Mouse (Mus musculus) spleen, adult 2 months (tissue): ENCODE measurements at regions not wholly inside any gene's neighbourhood (a gene's known extent, or its start where the extent isn't known, plus 50 kb on each side); places are given as distances from the start of the nearest gene placed in this dataset.

Source experiments
- DNase-seq, 2 experiments: peaks; one replicate each; pipeline versions ENCODE4 v3.0.0 to v3.0.0-alpha.2; 2012 to 2021; ENCODE audit warnings: low spot score in 2 of 2, low read depth in 1 of 2
- H3K27ac ChIP-seq: fragments of 200-500 bp; 2 replicates; pipeline ENCODE4 v1.5.1; 2012; ENCODE audit warnings: low read length, inconsistent platforms; ENCODE audit not compliant: insufficient read depth
- H3K27me3 ChIP-seq: fragments of 200-500 bp; 2 replicates; pipeline ENCODE4 v1.6.1; 2012; ENCODE audit warnings: mild to moderate bottlenecking, moderate library complexity, low read length, inconsistent platforms; ENCODE audit not compliant: control insufficient read depth, insufficient read depth
- H3K36me3 ChIP-seq: fragments of 200-500 bp; 2 replicates; pipeline ENCODE4 v1.6.1; 2012; ENCODE audit warnings: mild to moderate bottlenecking, low read length, inconsistent platforms; ENCODE audit not compliant: control insufficient read depth, insufficient read depth
- H3K4me1 ChIP-seq: fragments of 200-500 bp; 2 replicates; pipeline ENCODE4 v1.6.1; 2011; ENCODE audit warnings: inconsistent platforms; ENCODE audit not compliant: control insufficient read depth, insufficient read depth, insufficient read length
- H3K4me3 ChIP-seq: fragments of 200-500 bp; 2 replicates; pipeline ENCODE4 v1.5.1; 2011; ENCODE audit warnings: mild to moderate bottlenecking, inconsistent platforms; ENCODE audit not compliant: insufficient read depth, insufficient read length; ENCODE audit errors: extremely low read depth
- CTCF ChIP-seq: fragments of 200-500 bp; IDR thresholded peaks from 2 replicates; pipeline ENCODE4 v1.5.1; 2011; ENCODE audit warnings: mild to moderate bottlenecking, inconsistent platforms; ENCODE audit not compliant: insufficient read depth, insufficient read length, insufficient replicate concordance; ENCODE audit errors: extremely low read depth
- POLR2A ChIP-seq: fragments of 200-500 bp; IDR thresholded peaks from 2 replicates; pipeline ENCODE4 v1.6.1; 2011; ENCODE audit warnings: low read depth, low read length, inconsistent platforms
- WGBS: fragments of 180-500 bp; shearing (Covaris S2); methylation state at CpG from one replicate; pipeline ENCODE4 v1.1.7; 2018; 5-methylcytosine and 5-hydroxymethylcytosine counted together

DNA sequence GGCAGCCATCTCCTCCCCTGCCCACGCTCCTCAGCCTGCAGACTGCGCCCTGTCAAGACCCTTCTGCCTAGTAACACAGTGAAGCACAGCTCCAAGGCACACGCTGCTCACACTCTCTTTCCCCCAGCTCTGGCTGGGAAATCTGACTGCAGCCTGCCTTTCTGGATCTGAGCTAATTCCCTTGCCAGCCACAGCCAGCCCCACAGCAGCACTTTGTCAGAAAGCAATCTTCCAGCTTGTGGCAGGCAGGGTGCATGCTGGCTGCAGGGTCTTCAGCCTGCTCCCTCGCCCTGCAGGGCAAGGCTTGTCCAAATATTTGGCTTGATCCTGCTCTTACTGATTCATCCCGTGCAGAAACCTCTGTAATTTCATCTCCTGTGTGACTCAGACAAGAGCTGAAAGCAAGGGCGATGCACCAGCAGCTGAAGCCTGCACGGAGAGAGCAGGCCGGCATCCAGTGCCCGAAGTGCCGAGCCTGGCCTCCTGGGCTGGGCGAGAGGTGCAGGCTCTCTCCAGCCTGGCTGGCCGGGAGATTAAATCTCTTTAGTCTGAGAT, 70.4 kb upstream of the Mef2a start:
- Histone ChIP-seq H3K27me3 (no peaks in the 10 kb centered on the region), H3K27ac (no peak overlapping the region), H3K36me3 (no peaks in the 10 kb centered on the region), H3K4me3 (no peak overlapping the region), H3K4me1 (peaks cover 13% of the 10 kb centered on the region; the same call in 1 of the 2 replicates)
- TF ChIP-seq POLR2A = no peak
- TF ChIP-seq CTCF = no peak
- DNase-seq = no peak
- 81% methylated on average over 12 of the region's 12 CpGs for WGBS

GRCm38 (mm10) chr7:67442284-67442683, 69.6 kb upstream of the Mef2a start:
- Histone ChIP-seq H3K27ac (no peak overlapping the region), H3K27me3 (no peaks in the 10 kb centered on the region), H3K36me3 (no peaks in the 10 kb centered on the region), H3K4me3 (no peak overlapping the region), H3K4me1 (peaks cover 13% of the 10 kb centered on the region; the same call in 1 of the 2 replicates)
- TF ChIP-seq POLR2A = no peak
- no peak for TF ChIP-seq CTCF
- DNase-seq = no peak
- WGBS = 51% methylated on average over 7 of the region's 7 CpGs

DNA sequence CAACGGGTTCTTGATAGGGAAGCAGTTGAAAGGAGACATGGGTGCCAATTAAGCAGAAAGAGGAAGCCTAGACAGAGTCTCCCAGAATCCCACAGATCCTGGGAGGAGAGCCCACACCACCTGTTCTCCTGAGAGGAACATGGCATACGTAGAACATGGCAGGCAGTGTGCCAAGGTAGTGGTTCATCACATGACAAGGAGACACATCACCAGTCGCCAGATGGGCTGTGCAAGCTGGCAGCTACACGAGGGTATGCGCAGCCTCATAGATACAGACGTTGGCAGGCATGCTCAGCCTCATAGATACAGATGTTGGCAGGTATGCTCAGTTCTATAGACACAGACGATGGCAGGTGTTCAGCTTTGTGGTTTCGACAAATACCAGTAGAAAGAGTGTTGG, 68.1 kb upstream of the Mef2a start:
- no peak for DNase-seq
- no peak overlapping the region for H3K4me3 ChIP-seq
- no peaks in the 10 kb centered on the region for H3K36me3 ChIP-seq
- H3K4me1 ChIP-seq = peaks cover 13% of the 10 kb centered on the region; the same call in 1 of the 2 replicates
- no peak for TF ChIP-seq CTCF
- no peak for TF ChIP-seq POLR2A
- no peak overlapping the region for H3K27ac ChIP-seq
- H3K27me3 ChIP-seq = no peaks in the 10 kb centered on the region
- 67% methylated on average over 8 of the region's 8 CpGs for WGBS

GRCm38 (mm10) chr7:67437216-67438006, 64.8 kb upstream of the Mef2a start:
- Histone ChIP-seq H3K4me3 (no peak overlapping the region), H3K4me1 (no peaks in the 10 kb centered on the region), H3K36me3 (no peaks in the 10 kb centered on the region), H3K27ac (no peak overlapping the region), H3K27me3 (no peaks in the 10 kb centered on the region)
- no peak for DNase-seq
- WGBS = 81% methylated on average over 8 of the region's 8 CpGs
- no peak for TF ChIP-seq CTCF
- TF ChIP-seq POLR2A = no peak

GRCm38 (mm10) chr7:67435643-67436339, 63.1 kb upstream of the Mef2a start:
- no peak for DNase-seq
- Histone ChIP-seq H3K27ac (no peak overlapping the region), H3K36me3 (no peaks in the 10 kb centered on the region), H3K27me3 (no peaks in the 10 kb centered on the region), H3K4me1 (peaks cover 2% of the 10 kb centered on the region; the same call in 1 of the 2 replicates), H3K4me3 (no peak overlapping the region)
- WGBS = 32% methylated on average over 11 of the region's 11 CpGs
- no peak for TF ChIP-seq CTCF
- no peak for TF ChIP-seq POLR2A

- no peak overlapping the region for H3K4me3 ChIP-seq
- no peaks in the 10 kb centered on the region for H3K27me3 ChIP-seq
- DNase-seq = no peak
- no peak for TF ChIP-seq CTCF
- no peak for TF ChIP-seq POLR2A
- peaks cover 9% of the 10 kb centered on the region; the same call in 1 of the 2 replicates for H3K4me1 ChIP-seq
- H3K36me3 ChIP-seq = no peaks in the 10 kb centered on the region
- no peak overlapping the region for H3K27ac ChIP-seq
- WGBS = 44% methylated on average over 7 of the region's 7 CpGs
Observed at GRCm38 (mm10) chr7:67430987-67431386, 58.3 kb upstream of the Mef2a start.
